Mouse (Mus musculus) heart, adult 9 months (tissue): ENCODE measurements around the gene Gm4724.
"Not testable (repeated sequence)": the region's sequence is repeated elsewhere in the genome, so short reads cannot be mapped to it uniquely, and the experiment has no call there.

Source experiments
- DNase-seq, 2 experiments: peaks; one replicate each; pipeline ENCODE4 v3.0.0; 2022; ENCODE audit warnings: low spot score in 2 of 2

Gm4724 gene

DNA sequence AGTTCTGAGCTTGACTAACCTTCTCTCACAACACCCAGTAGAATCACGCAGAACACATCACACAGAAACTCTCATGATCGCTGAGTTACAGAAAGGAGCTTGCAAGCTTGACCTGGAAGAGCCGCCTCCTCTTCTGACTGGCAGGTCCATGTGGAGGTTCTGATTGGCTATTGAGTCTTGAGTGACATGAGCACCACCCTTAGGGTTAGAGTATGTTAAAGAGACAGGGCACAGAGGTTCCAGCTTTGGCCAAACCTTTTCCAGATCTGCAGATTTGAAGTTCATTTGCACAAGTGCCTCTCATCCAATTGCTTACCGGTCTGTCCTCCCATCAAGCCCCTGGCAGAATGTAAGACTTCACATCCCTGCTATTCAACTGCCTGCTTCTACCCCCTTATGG, at the start of gene Gm4724:
Gene Gm4724, minus strand, starts transcription at position 101 of the 400 bp plus-strand sequence.
- DNase-seq: not testable (repeated sequence)

DNA sequence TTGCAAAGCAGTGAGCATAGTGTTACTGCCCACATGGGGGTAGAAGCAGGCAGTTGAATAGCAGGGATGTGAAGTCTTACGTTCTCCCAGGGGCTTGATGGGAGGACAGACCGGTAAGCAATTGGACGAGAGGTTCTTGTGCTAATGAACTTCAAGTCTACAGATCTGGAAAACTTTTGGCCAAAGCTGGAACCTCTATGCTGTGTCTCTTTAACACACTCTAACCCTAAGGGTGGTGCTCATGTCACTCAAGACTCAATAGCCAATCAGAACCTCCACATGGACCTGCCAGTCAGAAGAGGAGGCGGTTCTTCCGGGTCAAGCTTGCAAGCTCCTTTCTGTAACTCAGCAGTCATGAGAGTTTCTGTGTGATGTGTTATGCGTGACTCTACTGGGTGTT, 34.1 kb upstream of the Gm4724 start, which contains the start of gene Zfp965:
Gene Zfp965, plus strand, starts transcription at position 301 of the 400 bp plus-strand sequence.
- DNase-seq: not testable (repeated sequence)
